Mouse (Mus musculus): ENCODE measurements at regions not wholly inside any gene's neighbourhood (a gene's known extent, or its start where the extent isn't known, plus 50 kb on each side); places are given as distances from the start of the nearest gene placed in this dataset.
A peak's percentile ranks its signal among the peaks of the same experiment; 100 is the strongest.

DNA sequence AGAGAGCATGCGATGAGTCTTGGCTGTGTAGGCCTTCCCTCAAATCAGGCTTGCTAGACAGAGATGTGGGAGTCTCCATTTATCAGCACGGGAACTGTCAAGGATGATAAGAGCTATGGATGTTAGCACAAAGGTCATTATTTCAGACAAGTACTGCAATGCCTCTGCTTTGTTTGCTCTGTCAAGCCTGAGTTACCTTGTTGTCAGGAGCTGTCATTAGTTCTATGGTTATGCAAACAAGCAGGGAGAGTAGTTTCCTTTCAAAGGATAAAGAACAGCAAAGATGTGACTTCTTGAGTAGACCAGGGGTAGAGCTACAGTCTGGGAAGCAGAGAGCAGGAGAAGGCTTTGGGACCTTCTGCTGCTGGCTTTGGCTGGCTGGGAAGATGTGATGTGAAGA lies 461.5 kb upstream of the Btbd3 start:
- H3K9ac ChIP-seq, result no peak overlapping the region
- no peaks in the 10 kb centered on the region for H3K4me1 ChIP-seq
- no peaks in the 10 kb centered on the region for H3K27me3 ChIP-seq
- no peak overlapping the region for H3K4me3 ChIP-seq
- no peak for ATAC-seq (ENCODE audit: low FRiP score)
- H3K36me3 ChIP-seq, result no peaks in the 10 kb centered on the region
- no peak overlapping the region for H3K4me2 ChIP-seq (replicated peaks)
- H3K9me3 ChIP-seq (replicated peaks), result no peaks in the 10 kb centered on the region
- WGBS, result 39% methylated on average over 2 of the region's 2 CpGs
- no peak overlapping the region for H3K27ac ChIP-seq

DNA sequence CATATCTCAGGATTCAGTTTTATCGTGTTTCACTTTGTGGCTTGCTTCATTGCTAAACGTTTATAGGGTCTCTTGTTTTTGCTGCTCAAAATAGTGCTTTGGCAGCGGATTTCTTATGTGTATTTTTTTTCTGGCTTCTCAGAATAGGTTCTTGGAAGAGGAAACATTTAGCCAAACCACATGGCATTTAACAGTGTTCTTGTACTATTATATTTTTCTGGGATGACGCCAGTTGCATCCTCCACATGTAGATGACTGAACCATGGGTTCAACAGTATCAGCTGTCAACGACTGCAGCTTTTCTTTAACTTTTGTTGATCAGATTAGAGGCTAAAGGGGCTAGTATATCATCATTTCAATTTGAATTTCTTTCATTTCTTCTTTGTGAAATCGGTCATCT lies 472.3 kb upstream of the Btbd3 start:
- Histone ChIP-seq H3K27ac (no peak overlapping the region), H3K4me3 (no peak overlapping the region), H3K9me3 (replicated peaks) (no peaks in the 10 kb centered on the region), H3K9ac (no peak overlapping the region), H3K36me3 (no peaks in the 10 kb centered on the region), H3K27me3 (no peaks in the 10 kb centered on the region), H3K4me2 (replicated peaks) (no peak overlapping the region), H3K4me1 (no peaks in the 10 kb centered on the region)
- ATAC-seq (ENCODE audit: low FRiP score), result no peak
- WGBS, result 86% methylated on average over 6 of the region's 6 CpGs

DNA sequence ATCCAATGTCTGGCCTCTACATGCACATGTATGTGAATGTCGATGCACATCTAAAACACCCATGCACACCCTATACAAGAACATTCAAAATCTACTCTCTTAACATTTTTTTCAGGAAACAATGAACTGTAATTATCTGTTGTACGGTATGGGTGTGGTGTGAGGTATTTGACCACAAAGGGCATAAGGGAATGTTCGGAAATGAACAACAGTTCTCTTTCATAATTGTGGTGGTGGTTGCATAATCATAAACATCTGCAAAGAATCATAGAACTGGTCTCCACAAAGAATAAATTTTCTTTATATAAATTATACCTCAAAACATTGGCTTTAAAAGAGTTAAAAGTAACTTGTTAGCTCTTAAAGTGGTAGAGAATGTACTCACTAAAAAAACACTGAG lies 478.9 kb upstream of the Btbd3 start:
- H3K9me3 ChIP-seq (replicated peaks), result no peaks in the 10 kb centered on the region
- no peak overlapping the region for H3K27ac ChIP-seq
- no peak overlapping the region for H3K9ac ChIP-seq
- no peaks in the 10 kb centered on the region for H3K27me3 ChIP-seq
- WGBS, result 92% methylated on average over 3 of the region's 3 CpGs
- H3K4me1 ChIP-seq, result no peaks in the 10 kb centered on the region
- H3K36me3 ChIP-seq, result no peaks in the 10 kb centered on the region
- no peak overlapping the region for H3K4me3 ChIP-seq
- ATAC-seq (ENCODE audit: low FRiP score), result no peak
- H3K4me2 ChIP-seq (replicated peaks), result no peak overlapping the region

DNA sequence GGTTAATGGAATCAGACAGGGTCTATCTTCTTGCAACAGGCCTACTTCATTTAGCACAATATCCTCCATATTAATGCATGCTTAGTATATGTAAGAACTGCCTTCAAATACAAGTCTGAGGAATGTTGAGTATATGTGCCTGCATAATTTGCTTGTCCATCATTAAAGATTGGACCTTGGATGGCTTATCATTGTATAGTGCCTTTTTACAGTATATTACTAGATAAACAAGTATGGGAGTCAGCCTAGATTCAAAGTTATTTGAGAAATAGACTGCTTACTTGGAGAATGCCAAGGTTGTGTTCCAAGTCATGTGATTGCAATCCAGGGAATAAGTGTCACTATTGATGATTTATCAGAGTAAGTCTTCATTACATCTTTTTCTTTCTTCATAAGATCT lies 491.6 kb upstream of the Btbd3 start:
- no peaks in the 10 kb centered on the region for H3K27me3 ChIP-seq
- no peaks in the 10 kb centered on the region for H3K4me1 ChIP-seq
- no peak overlapping the region for H3K4me2 ChIP-seq (replicated peaks)
- no peak overlapping the region for H3K4me3 ChIP-seq
- no peaks in the 10 kb centered on the region for H3K36me3 ChIP-seq
- no peak overlapping the region for H3K9ac ChIP-seq
- H3K9me3 ChIP-seq (replicated peaks), result no peaks in the 10 kb centered on the region
- H3K27ac ChIP-seq, result no peak overlapping the region
- no peak for ATAC-seq (ENCODE audit: low FRiP score)

DNA sequence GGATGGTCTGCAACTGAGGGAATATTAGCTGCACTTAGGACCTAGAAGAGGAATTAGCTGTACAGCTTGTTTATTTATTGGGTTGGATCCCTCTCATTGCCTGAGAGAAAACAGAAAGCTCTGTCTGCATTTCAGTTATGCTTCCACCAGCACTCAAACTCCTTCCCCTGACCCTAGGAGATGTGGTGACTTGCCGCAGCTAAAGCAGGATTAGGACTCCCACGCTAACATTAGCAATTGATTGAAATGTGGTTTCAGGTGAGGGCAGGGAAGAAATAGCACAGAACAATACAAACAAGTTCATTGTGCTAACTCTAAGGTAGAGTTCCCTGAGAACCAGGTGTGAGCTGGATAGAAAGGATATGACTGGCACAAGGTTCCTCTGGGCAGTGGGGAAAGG lies 496.9 kb upstream of the Btbd3 start:
- Histone ChIP-seq H3K9ac (no peak overlapping the region), H3K4me3 (no peak overlapping the region), H3K36me3 (no peaks in the 10 kb centered on the region), H3K9me3 (replicated peaks) (no peaks in the 10 kb centered on the region), H3K4me2 (replicated peaks) (no peak overlapping the region), H3K27ac (no peak overlapping the region), H3K27me3 (0 out of 2 replicates have a peak, but pooled peaks cover 3% of the 10 kb centered on the region), H3K4me1 (peaks cover 15% of the 10 kb centered on the region)
- ATAC-seq (ENCODE audit: low FRiP score), result no peak
- WGBS, result 83% methylated on average over 2 of the region's 2 CpGs

DNA sequence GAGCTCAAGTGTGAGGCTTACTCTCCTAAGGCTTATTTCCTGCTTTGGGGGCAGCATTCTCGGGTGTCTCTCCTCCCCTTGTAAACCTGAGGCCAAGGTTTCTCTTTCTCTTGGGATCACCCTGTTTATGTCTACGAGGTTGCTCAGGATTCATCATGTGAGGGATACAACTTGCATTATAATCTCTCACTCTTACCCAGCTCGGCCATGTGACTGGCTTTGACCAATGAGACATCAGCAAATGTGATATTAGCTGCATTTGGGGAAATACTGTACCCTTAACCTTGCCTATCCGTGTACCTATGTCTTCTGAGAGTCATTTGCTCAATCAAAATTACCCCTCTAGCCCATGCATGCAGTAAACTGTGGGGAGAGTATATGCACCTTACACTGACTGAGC lies 498.0 kb upstream of the Btbd3 start:
- H3K4me2 ChIP-seq (replicated peaks), result no peak overlapping the region
- peaks cover 15% of the 10 kb centered on the region for H3K4me1 ChIP-seq
- ATAC-seq (ENCODE audit: low FRiP score), result no peak
- H3K4me3 ChIP-seq, result no peak overlapping the region
- no peak overlapping the region for H3K9ac ChIP-seq
- no peak overlapping the region for H3K27ac ChIP-seq
- H3K27me3 ChIP-seq, result 0 out of 2 replicates have a peak, but pooled peaks cover 3% of the 10 kb centered on the region
- WGBS, result 80% methylated on average over 4 of the region's 4 CpGs
- H3K36me3 ChIP-seq, result no peaks in the 10 kb centered on the region
- no peaks in the 10 kb centered on the region for H3K9me3 ChIP-seq (replicated peaks)

DNA sequence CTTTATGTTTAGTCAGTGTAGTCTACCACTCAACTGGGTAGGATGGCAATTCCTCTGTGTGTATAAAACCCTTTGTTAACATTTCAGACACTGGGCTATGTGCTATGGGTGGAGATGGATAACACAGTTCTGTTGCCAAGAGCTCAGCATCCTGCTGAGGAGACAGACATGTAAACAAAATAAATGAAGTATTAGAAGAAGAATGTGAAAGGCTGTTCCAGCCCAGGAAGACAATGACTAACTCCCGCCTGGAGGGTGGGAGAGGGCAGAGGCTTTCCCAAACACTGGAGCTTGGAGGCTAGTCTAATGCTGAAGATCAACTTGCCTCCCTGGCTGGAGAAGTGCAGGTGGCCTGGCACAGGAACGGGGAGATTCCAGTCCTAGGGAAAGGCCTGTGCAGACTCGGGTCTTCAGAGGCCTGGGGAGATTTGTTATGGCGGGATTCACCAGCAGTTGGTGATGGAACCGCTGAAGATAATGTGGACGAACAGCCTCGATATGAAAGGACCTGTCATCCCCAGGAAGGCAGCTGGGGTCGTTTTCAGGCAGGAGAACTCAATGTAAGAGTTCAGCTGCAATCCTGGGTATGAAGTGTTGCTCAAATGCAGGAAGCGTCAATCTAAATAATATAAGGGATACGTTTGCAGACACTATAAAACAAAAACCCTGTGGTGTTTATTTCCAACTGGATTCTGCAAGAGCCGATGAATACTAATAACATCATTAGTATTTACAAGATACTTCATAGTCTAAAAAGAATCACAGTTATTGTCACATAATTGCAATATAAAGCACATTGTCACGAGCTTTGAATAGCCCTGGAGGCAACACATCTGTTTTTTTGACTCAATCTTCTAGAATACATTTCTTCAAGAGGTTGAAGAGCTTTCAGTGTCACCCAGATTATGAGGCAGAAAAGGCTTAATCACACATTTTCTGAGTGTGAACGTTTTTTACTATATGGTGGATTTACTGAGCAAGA lies 498.8 kb upstream of the Btbd3 start:
- ATAC-seq (ENCODE audit: low FRiP score), result peak; percentile 46; the same call in 1 of the 2 replicates
- Histone ChIP-seq H3K4me3 (no peak overlapping the region), H3K36me3 (no peaks in the 10 kb centered on the region), H3K27me3 (0 out of 2 replicates have a peak, but pooled peaks cover 3% of the 10 kb centered on the region), H3K4me1 (peaks cover 15% of the 10 kb centered on the region), H3K9me3 (replicated peaks) (no peaks in the 10 kb centered on the region), H3K27ac (no peak overlapping the region), H3K9ac (no peak overlapping the region), H3K4me2 (replicated peaks) (no peak overlapping the region)
- WGBS, result 39% methylated on average over 13 of the region's 13 CpGs

DNA sequence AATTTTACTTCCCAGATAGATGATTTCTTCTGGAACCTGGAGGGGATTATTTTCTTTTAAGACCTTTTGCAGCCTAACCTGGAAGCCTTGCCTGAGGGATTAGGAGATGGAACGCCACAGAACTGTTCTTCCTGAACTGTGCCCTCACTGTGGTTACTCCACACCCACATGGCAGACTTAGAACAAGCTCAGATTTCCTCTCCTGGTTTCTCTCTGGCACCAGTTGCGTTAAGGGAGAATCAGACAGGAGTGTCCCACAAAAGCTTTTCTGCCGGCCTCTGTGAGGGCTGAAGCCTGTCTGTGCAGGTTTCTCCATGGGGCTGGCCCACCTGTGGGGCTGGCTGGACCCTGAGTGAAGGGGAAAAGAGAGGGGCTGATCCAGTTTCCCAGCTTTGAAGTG lies 500.1 kb upstream of the Btbd3 start:
- Histone ChIP-seq H3K27ac (no peak overlapping the region), H3K4me3 (no peak overlapping the region), H3K4me1 (peaks cover 15% of the 10 kb centered on the region), H3K9me3 (replicated peaks) (no peaks in the 10 kb centered on the region), H3K27me3 (0 out of 2 replicates have a peak, but pooled peaks cover 3% of the 10 kb centered on the region), H3K4me2 (replicated peaks) (peak overlapping the region; percentile 19; the same call in 1 of the 2 replicates), H3K9ac (no peak overlapping the region), H3K36me3 (no peaks in the 10 kb centered on the region)
- WGBS, result 15% methylated on average over 3 of the region's 3 CpGs
- ATAC-seq (ENCODE audit: low FRiP score), result no peak

DNA sequence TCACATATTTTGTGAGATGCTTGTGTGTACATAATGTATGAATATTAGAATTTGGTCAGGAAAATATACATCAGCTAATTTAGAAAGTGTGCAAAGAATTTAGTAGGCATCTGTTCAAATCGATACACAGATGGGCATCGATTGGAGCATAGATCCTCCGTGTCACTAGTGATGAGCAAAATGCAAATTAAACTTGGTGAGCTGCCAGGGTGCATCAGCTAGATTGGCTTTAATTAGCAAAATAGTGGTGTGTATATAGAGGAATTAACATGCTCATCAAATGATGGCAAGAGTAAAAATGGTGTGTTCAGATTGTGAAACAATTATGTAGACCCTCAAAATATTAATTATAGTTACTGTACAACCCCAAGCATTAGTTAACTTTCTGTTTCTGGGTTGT lies 501.9 kb upstream of the Btbd3 start:
- no peaks in the 10 kb centered on the region for H3K36me3 ChIP-seq
- H3K9ac ChIP-seq, result no peak overlapping the region
- peaks cover 15% of the 10 kb centered on the region for H3K4me1 ChIP-seq
- ATAC-seq (ENCODE audit: low FRiP score), result no peak
- H3K27ac ChIP-seq, result no peak overlapping the region
- WGBS, result 88% methylated on average over 3 of the region's 3 CpGs
- H3K9me3 ChIP-seq (replicated peaks), result no peaks in the 10 kb centered on the region
- 0 out of 2 replicates have a peak, but pooled peaks cover 3% of the 10 kb centered on the region for H3K27me3 ChIP-seq
- H3K4me2 ChIP-seq (replicated peaks), result no peak overlapping the region
- no peak overlapping the region for H3K4me3 ChIP-seq

DNA sequence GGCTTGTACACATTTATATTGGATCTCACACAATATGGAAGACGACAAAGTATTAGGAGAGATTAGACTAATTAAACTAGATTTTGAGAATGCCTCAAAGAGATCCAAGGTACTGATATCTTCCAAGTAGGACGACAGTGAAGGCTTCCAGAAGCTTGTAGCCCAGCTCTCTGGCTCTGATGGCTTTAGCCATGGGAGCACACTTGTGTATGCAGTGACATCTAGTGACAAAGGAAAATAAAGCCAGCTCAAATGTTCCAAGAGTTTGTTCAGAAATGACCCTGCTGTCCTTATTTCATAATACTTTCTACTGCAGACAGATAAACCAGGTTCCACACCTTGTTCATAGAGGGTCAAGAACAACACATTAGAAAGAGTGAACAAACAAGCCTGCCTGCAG lies 524.0 kb upstream of the Btbd3 start:
- Histone ChIP-seq H3K27me3 (no peaks in the 10 kb centered on the region), H3K4me2 (replicated peaks) (no peak overlapping the region), H3K9ac (no peak overlapping the region), H3K36me3 (no peaks in the 10 kb centered on the region), H3K27ac (no peak overlapping the region), H3K4me3 (no peak overlapping the region), H3K4me1 (peaks cover 14% of the 10 kb centered on the region), H3K9me3 (replicated peaks) (no peaks in the 10 kb centered on the region)
- ATAC-seq (ENCODE audit: low FRiP score), result no peak
- WGBS, result 21% methylated on average over 2 of the region's 2 CpGs

DNA sequence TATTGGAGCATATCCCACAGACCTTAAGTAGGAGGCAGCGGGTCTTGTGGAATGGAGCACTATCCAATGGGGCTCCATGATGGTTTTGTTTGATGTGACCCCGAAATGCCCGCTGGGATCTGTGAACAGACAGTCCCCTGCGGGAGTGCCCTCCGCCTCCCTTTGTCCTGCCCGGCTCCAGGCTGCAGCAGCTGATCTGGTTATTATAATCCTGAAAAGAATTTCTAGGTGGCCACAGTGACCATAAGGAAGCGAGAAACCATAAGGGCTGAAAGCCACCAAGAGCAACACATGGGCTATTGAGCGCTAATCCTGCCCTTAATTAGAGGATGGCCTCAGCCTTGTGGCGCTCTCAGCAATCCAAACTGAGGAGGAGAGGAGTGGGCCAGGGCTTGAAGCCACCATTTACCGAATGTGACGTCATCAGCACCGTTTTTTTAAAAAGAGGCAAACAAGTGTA lies 525.9 kb upstream of the Btbd3 start:
- Histone ChIP-seq H3K4me3 (no peak overlapping the region), H3K27me3 (no peaks in the 10 kb centered on the region), H3K36me3 (no peaks in the 10 kb centered on the region), H3K9me3 (replicated peaks) (no peaks in the 10 kb centered on the region), H3K4me2 (replicated peaks) (0 out of 2 replicates have a peak overlapping the region, but pooled peaks have one; percentile 13), H3K9ac (no peak overlapping the region), H3K27ac (no peak overlapping the region), H3K4me1 (peaks cover 14% of the 10 kb centered on the region)
- WGBS, result 44% methylated on average over 12 of the region's 12 CpGs
- peak; percentile 79 for ATAC-seq (ENCODE audit: low FRiP score)

DNA sequence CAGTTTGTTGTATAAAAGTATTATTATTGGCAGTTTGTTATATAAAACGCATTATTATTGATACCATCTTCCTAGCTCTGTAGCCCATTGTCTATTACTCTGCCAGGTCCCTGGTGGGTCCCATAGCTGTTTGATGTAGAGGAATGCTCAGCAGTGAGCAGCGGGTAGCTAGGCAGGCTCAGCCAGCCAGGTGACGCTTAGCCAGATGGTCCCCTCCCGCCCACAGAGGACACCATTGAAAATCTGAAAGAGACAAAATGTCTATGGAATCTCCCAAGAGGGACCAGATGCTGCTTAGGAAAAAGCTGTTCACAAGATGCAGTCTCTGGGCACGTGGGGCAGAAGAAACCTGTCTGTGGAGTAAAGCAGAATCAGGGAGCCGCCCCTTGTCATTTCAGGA lies 526.5 kb upstream of the Btbd3 start:
- H3K9ac ChIP-seq, result no peak overlapping the region
- no peaks in the 10 kb centered on the region for H3K9me3 ChIP-seq (replicated peaks)
- no peaks in the 10 kb centered on the region for H3K27me3 ChIP-seq
- H3K27ac ChIP-seq, result no peak overlapping the region
- no peaks in the 10 kb centered on the region for H3K36me3 ChIP-seq
- peaks cover 14% of the 10 kb centered on the region for H3K4me1 ChIP-seq
- no peak overlapping the region for H3K4me2 ChIP-seq (replicated peaks)
- WGBS, result 49% methylated on average over 6 of the region's 6 CpGs
- ATAC-seq (ENCODE audit: low FRiP score), result peak; percentile 63
- no peak overlapping the region for H3K4me3 ChIP-seq

DNA sequence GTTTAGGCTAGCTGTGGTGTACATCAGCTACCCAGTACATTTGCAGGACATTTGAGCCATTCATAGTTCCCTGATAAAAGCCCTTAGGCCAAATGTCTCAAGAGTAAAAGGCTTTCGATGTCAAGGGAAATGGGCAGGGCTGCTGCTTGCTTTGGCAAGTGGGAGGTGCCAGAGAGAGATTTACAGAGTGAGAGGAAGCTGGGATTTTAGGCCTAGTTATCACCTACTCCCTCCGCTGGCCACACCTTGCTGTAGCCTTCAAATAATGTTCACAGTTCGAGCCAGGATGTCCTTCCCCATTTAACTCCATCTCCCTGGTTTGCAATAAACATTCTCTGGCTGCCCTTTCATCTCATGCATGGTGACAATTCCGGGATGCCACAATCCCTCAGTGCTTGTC lies 527.2 kb upstream of the Btbd3 start:
- Histone ChIP-seq H3K9ac (no peak overlapping the region), H3K27ac (no peak overlapping the region), H3K4me1 (peaks cover 14% of the 10 kb centered on the region), H3K36me3 (no peaks in the 10 kb centered on the region), H3K4me3 (no peak overlapping the region), H3K27me3 (no peaks in the 10 kb centered on the region), H3K9me3 (replicated peaks) (no peaks in the 10 kb centered on the region), H3K4me2 (replicated peaks) (no peak overlapping the region)
- ATAC-seq (ENCODE audit: low FRiP score), result no peak
- 47% methylated on average over 4 of the region's 4 CpGs for WGBS
